Mouse (Mus musculus) olfactory bulb, adult 2 months (tissue): Measurements from ENCODE around the gene Pdzd7.

Experiments
- CTCF ChIP-seq: fragments of 200-500 bp; IDR thresholded peaks from 2 replicates; pipeline ENCODE4 v1.5.1; 2012; ENCODE audit warnings: low read depth, mild to moderate bottlenecking, low read length, moderate library complexity; ENCODE audit not compliant: insufficient read depth
- POLR2A ChIP-seq: fragments of 200-500 bp; IDR thresholded peaks from 2 replicates; pipeline ENCODE4 v1.6.1; 2012; ENCODE audit warnings: mild to moderate bottlenecking, low read depth, low read length, moderate library complexity; ENCODE audit not compliant: insufficient read depth

GRCm38 (mm10) chr19:44983366-44983765 lies 62.2 kb downstream of the Pdzd7 start:
- TF ChIP-seq POLR2A, result no peak
- no peak for TF ChIP-seq CTCF
